Mouse (Mus musculus): ENCODE data around the gene Phlpp1. TPM values are rescaled to one million over a fixed set of nuclear protein-coding genes. Genes with fewer than 3 reads are reported as not detected.

The Phlpp1 gene
- polyA plus RNA-seq, 1 experiment = 2.6 TPM

DNA sequence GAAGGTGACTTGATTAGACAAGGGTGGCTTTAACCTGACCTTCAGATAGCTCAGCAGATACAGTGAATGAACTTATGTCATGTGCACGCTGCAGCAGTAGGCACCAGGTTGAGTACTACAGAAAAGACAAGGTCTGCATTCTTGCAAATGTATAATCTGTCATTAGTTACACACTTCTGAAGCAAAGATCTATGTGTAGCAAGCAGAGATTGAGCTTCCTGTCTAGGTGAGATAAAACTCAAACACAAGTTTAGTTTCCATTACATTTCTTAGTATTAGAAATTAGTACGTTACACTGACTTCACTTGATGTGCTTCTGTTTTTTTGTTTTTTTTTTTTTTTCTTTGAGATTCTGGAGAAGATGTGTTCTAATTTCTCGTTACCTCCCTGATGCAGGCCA, 32.4 kb downstream of the Phlpp1 start:
- WGBS = 86% methylated on average over 3 of the region's 3 CpGs

DNA sequence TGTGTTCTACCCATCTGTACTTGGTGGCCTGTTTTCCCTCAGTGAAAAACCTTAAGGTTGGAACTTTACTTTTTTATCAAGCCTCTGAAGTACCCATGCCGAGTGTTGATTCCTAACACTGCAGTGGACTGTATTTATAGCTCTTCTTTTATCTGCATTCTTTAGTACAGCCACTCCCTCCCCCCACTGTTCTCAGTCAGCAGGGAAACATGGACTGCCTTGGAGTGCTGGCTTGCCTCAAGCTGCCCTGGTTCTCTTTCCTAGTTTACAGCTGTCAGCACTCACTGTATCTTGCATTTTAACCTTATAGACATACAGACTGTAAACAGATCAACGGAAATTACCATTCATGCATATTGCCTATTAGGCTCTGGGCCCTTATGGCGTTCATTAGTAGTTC, 32.8 kb downstream of the Phlpp1 start:
- H3K4me1 ChIP-seq (ENCODE audit: control insufficient read depth, insufficient read depth, low read length) = no peaks in the 10 kb centered on the region; the same call in 1 of the 2 replicates
- H3K27ac ChIP-seq (ENCODE audit: control insufficient read depth, insufficient read depth, low read depth, low read length, poor library complexity) = no peak overlapping the region
- no peak overlapping the region for H3K4me3 ChIP-seq (replicated peaks; ENCODE audit: control insufficient read depth, low read depth, low read length)
- WGBS = 73% methylated on average over 3 of the region's 3 CpGs
- TF ChIP-seq CTCF (IDR thresholded peaks at IDR 0.05; ENCODE audit: control insufficient read depth, insufficient read depth, low read length) (no peak), POLR2A (IDR thresholded peaks at IDR 0.05; ENCODE audit: borderline replicate concordance, control insufficient read depth, low read depth, low read length) (no peak)

More for the DNA sequence above, 32.4 kb downstream of the Phlpp1 start:
- H3K27ac ChIP-seq (ENCODE audit: control insufficient read depth, insufficient read depth, low read depth, low read length, poor library complexity) = no peak overlapping the region
- TF ChIP-seq CTCF (IDR thresholded peaks at IDR 0.05; ENCODE audit: control insufficient read depth, insufficient read depth, low read length) = no peak
- TF ChIP-seq POLR2A (IDR thresholded peaks at IDR 0.05; ENCODE audit: borderline replicate concordance, control insufficient read depth, low read depth, low read length) = no peak
- no peaks in the 10 kb centered on the region; the same call in 1 of the 2 replicates for H3K4me1 ChIP-seq (ENCODE audit: control insufficient read depth, insufficient read depth, low read length)
- H3K4me3 ChIP-seq (replicated peaks; ENCODE audit: control insufficient read depth, low read depth, low read length) = no peak overlapping the region

DNA sequence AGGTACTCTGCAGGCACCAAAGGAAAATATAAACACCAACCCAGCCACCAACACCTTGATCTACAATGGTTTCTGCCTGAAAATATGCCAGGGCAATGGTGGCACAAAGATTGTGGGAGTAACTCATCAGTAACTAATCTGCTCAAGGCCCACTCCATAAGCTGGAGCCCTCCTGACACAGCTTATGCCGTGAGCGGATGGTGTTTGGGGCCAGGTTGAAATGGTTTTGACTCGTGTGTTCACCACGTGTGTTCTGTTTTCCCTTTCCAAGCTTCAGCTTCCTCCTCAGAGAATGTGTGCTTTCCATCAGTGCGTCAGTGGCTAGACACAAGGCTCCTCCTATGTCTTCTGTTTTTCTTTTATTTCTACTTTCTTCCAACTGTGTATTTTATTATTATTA, 37.0 kb downstream of the Phlpp1 start:
- 81% methylated on average over 5 of the region's 5 CpGs for WGBS
- H3K4me1 ChIP-seq (ENCODE audit: control insufficient read depth, insufficient read depth, low read length) = no peaks in the 10 kb centered on the region
- TF ChIP-seq CTCF (IDR thresholded peaks at IDR 0.05; ENCODE audit: control insufficient read depth, insufficient read depth, low read length) (no peak), POLR2A (IDR thresholded peaks at IDR 0.05; ENCODE audit: borderline replicate concordance, control insufficient read depth, low read depth, low read length) (no peak)
- H3K4me3 ChIP-seq (replicated peaks; ENCODE audit: control insufficient read depth, low read depth, low read length) = no peak overlapping the region
- no peak overlapping the region for H3K27ac ChIP-seq (ENCODE audit: control insufficient read depth, insufficient read depth, low read depth, low read length, poor library complexity)

DNA sequence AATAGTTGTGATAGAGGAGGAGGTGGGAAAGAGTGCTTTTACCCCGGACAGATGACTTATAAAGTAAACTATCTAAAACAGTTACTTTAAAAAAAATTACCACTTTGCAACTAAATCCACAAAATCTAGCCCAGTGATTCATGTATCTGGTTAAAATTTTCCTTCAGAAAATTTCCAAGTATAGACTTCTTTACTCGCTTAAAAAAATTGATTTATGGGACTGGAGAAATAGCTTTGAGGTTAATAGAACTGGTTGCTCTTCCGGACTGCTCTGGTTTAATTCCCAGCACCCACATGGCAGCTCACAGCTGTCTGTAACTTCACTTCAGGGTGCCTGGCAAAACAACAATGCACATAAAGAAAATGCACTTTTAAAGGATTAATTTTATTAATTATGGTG, 38.9 kb downstream of the Phlpp1 start:
- Histone ChIP-seq H3K4me3 (replicated peaks; ENCODE audit: control insufficient read depth, low read depth, low read length) (no peak overlapping the region), H3K4me1 (ENCODE audit: control insufficient read depth, insufficient read depth, low read length) (no peaks in the 10 kb centered on the region), H3K27ac (ENCODE audit: control insufficient read depth, insufficient read depth, low read depth, low read length, poor library complexity) (no peak overlapping the region)
- TF ChIP-seq CTCF (IDR thresholded peaks at IDR 0.05; ENCODE audit: control insufficient read depth, insufficient read depth, low read length) (no peak), POLR2A (IDR thresholded peaks at IDR 0.05; ENCODE audit: borderline replicate concordance, control insufficient read depth, low read depth, low read length) (no peak)
- WGBS = 87% methylated on average over 3 of the region's 3 CpGs

DNA sequence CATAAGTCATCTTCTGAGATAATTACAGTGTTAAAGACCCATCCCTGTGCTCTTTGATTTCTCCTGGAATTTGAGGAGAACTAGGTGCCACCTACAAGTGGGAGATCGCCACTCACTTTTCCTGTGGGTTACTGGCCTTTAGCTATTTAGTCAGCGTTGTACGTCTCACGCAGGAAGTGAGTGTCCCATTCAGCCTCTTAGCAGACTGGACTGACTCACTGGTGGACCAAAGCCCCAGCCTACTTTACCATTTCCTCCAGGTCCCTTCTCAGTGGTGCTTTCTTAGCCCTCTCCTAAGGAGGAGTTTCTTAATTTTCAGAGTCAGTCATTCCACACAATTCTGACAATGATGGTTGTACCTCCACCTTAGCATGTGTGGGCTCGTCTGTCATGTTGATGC, 39.6 kb downstream of the Phlpp1 start:
- 75% methylated on average over 5 of the region's 5 CpGs for WGBS
- no peaks in the 10 kb centered on the region for H3K4me1 ChIP-seq (ENCODE audit: control insufficient read depth, insufficient read depth, low read length)
- H3K4me3 ChIP-seq (replicated peaks; ENCODE audit: control insufficient read depth, low read depth, low read length) = no peak overlapping the region
- TF ChIP-seq CTCF (IDR thresholded peaks at IDR 0.05; ENCODE audit: control insufficient read depth, insufficient read depth, low read length) = no peak
- H3K27ac ChIP-seq (ENCODE audit: control insufficient read depth, insufficient read depth, low read depth, low read length, poor library complexity) = no peak overlapping the region

DNA sequence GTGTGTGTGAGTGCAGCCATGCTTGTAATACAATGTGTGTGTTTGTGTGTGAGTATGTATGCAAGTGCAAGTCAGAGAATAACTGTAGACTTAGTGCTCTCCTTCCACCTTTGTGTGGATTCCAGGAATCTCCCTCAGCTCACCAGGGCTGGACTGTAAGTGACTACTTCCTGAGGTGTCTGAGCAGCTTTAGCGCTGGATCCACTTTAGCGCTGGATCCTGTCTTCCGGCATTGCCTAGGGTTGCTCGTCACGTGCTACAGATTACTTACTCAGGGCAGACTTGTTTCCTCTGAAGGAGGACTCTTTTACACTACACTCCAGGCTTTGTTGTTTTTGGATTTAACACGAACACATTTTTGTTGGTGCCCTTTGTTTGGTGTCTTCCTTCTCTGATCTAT, 48.9 kb downstream of the Phlpp1 start:
- TF ChIP-seq POLR2A (IDR thresholded peaks at IDR 0.05; ENCODE audit: borderline replicate concordance, control insufficient read depth, low read depth, low read length) (no peak), CTCF (IDR thresholded peaks at IDR 0.05; ENCODE audit: control insufficient read depth, insufficient read depth, low read length) (no peak)
- H3K4me1 ChIP-seq (ENCODE audit: control insufficient read depth, insufficient read depth, low read length) = no peaks in the 10 kb centered on the region
- WGBS = 74% methylated on average over 6 of the region's 6 CpGs
- no peak overlapping the region for H3K4me3 ChIP-seq (replicated peaks; ENCODE audit: control insufficient read depth, low read depth, low read length)
- no peak overlapping the region for H3K27ac ChIP-seq (ENCODE audit: control insufficient read depth, insufficient read depth, low read depth, low read length, poor library complexity)

DNA sequence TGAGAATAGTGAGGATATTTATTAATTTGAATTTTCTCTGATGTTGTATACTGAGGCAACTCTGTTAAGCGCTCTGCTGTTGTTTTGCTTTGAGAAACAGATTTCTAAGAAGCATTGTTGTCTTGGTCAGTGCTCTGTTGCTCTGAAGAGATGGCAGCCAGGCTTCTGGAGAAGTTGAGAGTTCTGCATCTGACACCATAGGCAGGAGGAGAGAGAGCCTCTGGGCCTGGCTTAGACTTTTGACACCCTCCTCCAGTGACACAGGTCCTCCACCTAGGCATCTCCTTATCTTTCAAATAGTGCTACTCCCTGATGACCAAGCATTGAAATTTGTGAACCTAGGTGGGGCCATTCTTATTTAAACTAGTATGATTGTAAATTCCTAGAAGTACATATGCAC, 49.8 kb downstream of the Phlpp1 start:
- whole genome bisulfite sequencing = 91% methylated on average over 1 of the region's 1 CpGs
- Histone ChIP-seq H3K27ac (ENCODE audit: control insufficient read depth, insufficient read depth, low read depth, low read length, poor library complexity) (no peak overlapping the region), H3K4me1 (ENCODE audit: control insufficient read depth, insufficient read depth, low read length) (no peaks in the 10 kb centered on the region), H3K4me3 (replicated peaks; ENCODE audit: control insufficient read depth, low read depth, low read length) (no peak overlapping the region)
- TF ChIP-seq POLR2A (IDR thresholded peaks at IDR 0.05; ENCODE audit: borderline replicate concordance, control insufficient read depth, low read depth, low read length) (no peak), CTCF (IDR thresholded peaks at IDR 0.05; ENCODE audit: control insufficient read depth, insufficient read depth, low read length) (no peak)

DNA sequence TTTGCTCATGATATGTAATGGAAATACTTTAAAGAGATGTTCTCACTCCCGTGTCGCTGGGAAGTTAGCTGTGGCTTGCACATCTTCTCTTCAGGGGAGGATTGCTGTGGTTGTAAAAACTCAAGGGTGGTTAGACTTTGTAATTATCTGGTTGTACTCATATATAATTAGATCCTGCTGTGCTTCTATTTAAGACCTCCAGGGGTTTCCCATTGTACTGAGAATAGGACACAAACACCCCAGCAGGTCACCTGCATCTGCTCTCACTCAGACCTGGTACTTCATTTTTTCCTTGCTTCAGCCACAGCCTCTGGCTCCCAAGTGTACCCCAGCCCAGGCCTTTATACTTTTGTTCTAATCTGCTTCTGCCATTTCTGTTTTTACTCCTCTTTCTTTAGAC, 50.4 kb downstream of the Phlpp1 start:
- Histone ChIP-seq H3K4me3 (replicated peaks; ENCODE audit: control insufficient read depth, low read depth, low read length) (no peak overlapping the region), H3K4me1 (ENCODE audit: control insufficient read depth, insufficient read depth, low read length) (no peaks in the 10 kb centered on the region), H3K27ac (ENCODE audit: control insufficient read depth, insufficient read depth, low read depth, low read length, poor library complexity) (no peak overlapping the region)
- TF ChIP-seq POLR2A (IDR thresholded peaks at IDR 0.05; ENCODE audit: borderline replicate concordance, control insufficient read depth, low read depth, low read length) (no peak), CTCF (IDR thresholded peaks at IDR 0.05; ENCODE audit: control insufficient read depth, insufficient read depth, low read length) (no peak)
- WGBS = 78% methylated on average over 2 of the region's 2 CpGs

DNA sequence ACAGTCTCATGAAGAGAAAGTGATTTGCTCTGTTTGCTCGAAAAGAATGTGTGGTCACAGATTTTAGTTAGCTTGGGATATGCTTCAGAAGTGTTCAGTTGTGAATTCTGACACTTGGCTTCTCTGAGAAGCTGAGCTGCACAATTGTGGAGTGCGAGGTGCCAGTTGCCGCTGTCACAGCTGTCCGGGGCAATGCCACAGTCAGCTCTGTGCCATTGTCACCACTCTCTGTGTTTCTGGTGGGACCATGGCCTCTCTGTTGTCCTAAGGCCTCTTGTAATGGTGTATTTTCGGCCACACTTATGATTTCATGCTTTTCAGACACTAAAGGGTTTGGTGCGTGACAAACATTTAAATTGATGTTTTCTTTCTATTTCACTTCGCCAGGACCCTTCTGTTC, 55.1 kb downstream of the Phlpp1 start:
- no peak overlapping the region for H3K4me3 ChIP-seq (replicated peaks; ENCODE audit: control insufficient read depth, low read depth, low read length)
- H3K27ac ChIP-seq (ENCODE audit: control insufficient read depth, insufficient read depth, low read depth, low read length, poor library complexity) = no peak overlapping the region
- no peak for TF ChIP-seq CTCF (IDR thresholded peaks at IDR 0.05; ENCODE audit: control insufficient read depth, insufficient read depth, low read length)
- no peaks in the 10 kb centered on the region; the same call in 1 of the 2 replicates for H3K4me1 ChIP-seq (ENCODE audit: control insufficient read depth, insufficient read depth, low read length)
- WGBS = 82% methylated on average over 7 of the region's 7 CpGs
